Mouse (Mus musculus) brain, embryonic 14.5 days (tissue): Measurements from ENCODE around the gene Rag2.

Experiments
- CTCF ChIP-seq: fragments of 200-500 bp; IDR thresholded peaks from 2 replicates; pipeline ENCODE4 v1.5.1; 2012; ENCODE audit warnings: inconsistent platforms, mild to moderate bottlenecking, moderate library complexity, borderline replicate concordance; ENCODE audit not compliant: insufficient read depth, insufficient read length; ENCODE audit errors: extremely low read depth
- POLR2A ChIP-seq: fragments of 200-500 bp; IDR thresholded peaks from 2 replicates; pipeline ENCODE4 v1.6.1; 2012; ENCODE audit warnings: mild to moderate bottlenecking, inconsistent platforms, borderline replicate concordance; ENCODE audit not compliant: poor library complexity, insufficient read depth, insufficient read length, severe bottlenecking; ENCODE audit errors: extremely low read depth

GRCm38 (mm10) chr2:101597186-101597585 is 27.3 kb upstream of the Rag2 start:
- TF ChIP-seq POLR2A (no peak), CTCF (0 out of 2 replicates have a peak, but pooled peaks have one; percentile 8)
